Mouse (Mus musculus) retina, postnatal 1 day (tissue): ENCODE measurements around the gene Bcl3.

Experiments
- DNase-seq: peaks from one replicate; pipeline ENCODE4 v3.0.0-alpha.2; 2012

Gene Bcl3

DNA sequence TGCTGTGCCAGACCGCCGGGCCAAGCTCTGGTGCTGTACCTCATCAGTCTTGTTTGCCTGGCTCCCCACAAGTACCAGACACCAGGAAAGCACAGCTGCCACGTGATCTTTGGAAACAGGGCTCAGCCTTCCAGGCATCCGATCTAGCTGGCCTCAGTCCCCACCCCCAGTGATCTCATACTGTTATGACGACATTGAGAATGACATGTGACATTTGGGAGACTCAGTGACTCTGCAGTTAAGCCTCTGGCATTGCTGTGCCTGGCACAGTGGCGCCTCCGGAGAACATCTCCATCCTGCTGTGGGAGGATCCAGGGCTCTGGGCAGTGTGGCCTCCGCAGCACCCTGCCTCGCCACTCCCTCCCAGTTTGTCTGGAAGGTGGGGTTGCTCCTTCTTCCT is 9.3 kb upstream of the Bcl3 start:
- DNase-seq: no peak

DNA sequence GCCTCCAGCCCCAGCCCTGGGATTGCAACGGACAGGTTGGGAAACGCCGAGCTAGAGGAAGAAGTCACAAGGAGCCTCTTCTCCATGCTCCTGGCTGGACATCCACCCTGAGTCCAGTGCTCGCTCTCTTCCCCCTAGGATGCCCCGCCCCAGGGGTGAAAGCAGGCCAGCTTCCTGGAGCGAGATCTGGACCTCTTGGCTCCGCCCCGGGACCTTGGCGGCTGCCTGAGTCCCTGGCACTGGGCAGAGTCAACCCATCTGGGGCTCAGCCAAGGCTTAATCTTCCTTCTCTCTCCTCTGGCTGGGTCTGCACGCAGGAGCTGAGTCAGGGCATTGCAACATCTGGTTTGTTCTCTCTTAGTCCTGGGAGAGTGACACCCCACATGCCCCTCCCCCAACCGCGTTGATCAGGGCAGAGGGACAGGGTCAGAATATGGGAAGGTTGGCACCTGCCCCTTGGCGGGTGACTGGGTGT is 8.1 kb upstream of the Bcl3 start:
- peak; percentile 42 for DNase-seq

- DNase-seq: no peak
Measured at GRCm38 (mm10) chr7:19829694-19830093, 7.1 kb upstream of the Bcl3 start.

DNA sequence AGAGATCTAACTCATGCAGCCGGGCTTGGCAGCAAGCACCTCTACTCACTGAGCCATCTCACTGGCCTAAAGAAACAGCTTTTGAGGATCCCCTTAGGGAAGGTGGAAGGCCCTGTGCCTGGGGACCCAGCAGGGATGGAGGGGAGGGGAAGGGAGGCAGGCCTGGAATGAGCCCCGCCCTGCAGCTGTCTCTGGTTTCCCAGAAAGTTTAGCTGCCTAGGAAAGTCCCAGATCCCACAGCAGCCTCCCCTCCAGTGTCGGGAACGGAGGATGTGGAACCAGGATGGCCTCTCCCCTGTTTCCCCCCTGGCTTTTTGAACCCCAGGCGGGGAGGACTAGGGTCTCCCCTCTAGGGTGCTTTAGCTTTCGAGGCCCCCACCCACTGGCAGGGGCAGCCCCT is 4.2 kb upstream of the Bcl3 start:
- no peak for DNase-seq

GRCm38 (mm10) chr7:19824182-19824973 is 1.8 kb upstream of the Bcl3 start:
- peak; percentile 78 for DNase-seq

GRCm38 (mm10) chr7:19823256-19824181 is 949 bp upstream of the Bcl3 start:
- no peak for DNase-seq

- DNase-seq: no peak
Measured at GRCm38 (mm10) chr7:19822193-19822592, 377 bp downstream of the Bcl3 start.

DNA sequence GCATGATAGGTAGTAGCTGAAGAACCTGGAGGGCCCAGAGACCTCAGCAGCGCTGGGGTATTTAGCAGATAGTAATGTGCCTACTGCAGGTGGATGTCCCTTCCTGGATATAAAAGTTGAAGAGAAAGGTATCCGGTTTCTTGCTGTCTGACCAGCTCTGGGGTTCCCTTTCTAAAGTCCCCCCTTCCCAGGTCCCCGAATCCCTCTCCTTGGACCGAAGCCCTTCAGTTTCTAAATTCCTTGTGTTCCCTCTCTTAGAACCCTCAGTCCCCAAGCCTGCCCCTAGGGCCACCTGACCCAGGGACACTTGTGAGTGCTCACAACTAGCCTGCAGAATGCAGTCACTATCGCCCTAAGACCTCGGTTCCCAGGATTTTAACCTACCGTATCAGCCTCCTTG is 937 bp downstream of the Bcl3 start:
- no peak for DNase-seq

- DNase-seq: no peak
Measured at GRCm38 (mm10) chr7:19820347-19821048, 2.1 kb downstream of the Bcl3 start.

GRCm38 (mm10) chr7:19818875-19819274 is 3.7 kb downstream of the Bcl3 start:
- DNase-seq: no peak

- no peak for DNase-seq
Measured at GRCm38 (mm10) chr7:19818440-19818839, 4.1 kb downstream of the Bcl3 start.

DNA sequence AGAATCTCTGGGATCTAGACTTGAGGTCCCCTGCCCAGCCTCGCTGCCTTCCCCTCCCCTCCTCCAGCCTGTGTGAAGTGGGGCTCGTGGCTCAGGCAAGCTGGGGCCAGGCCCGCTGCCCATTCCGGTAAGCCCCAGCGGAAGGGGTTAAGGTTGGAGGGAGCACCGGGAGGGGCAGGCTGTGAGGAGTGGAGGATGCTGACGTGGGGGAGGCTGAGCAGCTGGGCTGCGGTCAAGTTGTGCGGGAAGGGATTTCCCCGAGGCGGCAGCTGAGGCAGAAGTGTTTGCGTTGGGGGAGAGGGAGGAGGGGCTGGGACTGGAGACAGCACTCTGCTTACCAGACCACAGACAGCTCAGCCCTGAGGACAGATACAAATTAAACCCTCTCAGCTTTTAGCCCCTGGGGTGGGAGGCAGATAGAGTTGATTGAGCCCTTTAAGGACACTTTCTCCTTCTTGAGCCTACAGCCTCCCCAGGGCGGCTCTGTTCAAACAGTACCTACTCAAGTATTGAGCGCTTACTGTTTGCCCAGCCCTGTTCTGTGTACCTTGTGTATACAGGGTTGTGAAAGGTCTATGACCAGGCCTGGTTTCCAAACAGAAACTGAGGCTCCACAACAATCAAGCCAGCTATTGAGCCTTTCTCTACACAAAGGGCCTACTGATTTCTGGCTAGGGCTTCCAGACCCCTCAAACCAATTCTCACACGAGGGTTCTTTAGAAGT is 5.0 kb downstream of the Bcl3 start:
- DNase-seq: peak; percentile 86

DNA sequence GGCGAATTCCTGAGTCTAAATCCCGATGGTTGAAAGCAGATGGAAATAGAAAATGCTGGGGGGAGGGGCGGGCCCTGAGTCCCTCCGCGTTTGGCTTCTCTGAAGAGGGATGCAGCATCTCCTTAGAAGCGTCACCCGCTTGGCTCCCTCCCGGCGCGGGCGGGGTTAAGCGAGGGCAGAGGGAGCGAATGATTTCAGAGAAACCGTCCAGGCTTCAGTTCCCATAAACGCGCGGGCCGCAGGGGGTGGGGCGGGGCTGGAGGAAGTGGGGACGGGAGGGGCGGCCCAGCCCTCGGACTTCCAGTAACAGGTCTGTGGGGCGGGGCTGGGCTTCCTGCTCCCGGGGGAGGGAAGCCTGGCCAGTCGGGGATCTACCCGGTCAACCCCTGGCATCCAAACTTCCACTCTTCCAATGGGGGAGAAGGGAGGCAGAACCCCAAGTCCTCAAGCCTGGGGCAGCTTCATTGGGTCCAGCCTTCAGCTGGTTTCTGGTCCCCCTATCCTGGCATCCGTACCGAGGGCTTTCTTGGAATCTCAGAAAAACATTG is 6.3 kb downstream of the Bcl3 start:
- DNase-seq: peak; percentile 75

DNA sequence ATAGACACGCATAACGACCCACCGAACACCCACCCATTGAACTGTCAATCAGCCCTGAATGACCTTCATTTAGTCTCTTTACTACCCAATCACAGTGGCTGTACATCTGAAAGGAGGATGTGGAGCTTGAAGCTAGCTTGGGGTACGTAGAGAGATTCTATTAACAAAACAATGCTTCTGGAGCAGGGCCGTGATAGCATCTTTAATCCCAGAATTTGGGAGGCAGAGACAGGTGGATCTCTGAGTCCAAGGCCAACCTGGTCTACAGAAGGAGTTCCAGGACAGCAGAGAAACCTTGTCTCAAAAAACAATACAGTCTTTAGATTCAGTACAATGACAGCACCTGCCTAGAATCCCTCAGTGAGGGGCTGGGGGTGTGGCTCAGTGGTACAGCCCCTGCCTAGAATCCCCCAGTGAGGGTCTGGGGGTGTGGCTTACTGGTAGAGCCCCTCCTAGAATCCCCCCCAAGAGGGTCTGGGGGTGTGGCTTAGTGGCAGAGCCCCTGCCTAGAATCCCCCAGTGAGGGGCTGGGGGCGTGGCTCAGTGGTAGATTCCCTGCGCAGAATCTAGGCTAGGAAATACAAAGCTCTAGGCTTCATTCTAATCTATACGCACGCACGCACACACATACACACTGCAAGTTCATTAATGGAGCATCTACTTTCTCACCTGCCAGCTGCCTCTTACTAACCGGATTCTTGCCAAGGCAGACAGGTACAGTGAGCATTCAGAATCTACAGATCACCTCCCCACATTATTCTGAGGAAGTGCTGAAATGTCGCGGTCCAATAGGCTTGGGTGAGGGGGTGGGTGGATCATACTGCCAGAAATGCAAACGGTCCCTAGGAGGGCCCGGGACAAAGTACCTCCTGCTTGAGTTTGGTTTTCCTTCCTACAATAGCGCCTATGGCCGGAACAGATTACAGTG is 7.0 kb downstream of the Bcl3 start:
- DNase-seq: peak; percentile 24

DNA sequence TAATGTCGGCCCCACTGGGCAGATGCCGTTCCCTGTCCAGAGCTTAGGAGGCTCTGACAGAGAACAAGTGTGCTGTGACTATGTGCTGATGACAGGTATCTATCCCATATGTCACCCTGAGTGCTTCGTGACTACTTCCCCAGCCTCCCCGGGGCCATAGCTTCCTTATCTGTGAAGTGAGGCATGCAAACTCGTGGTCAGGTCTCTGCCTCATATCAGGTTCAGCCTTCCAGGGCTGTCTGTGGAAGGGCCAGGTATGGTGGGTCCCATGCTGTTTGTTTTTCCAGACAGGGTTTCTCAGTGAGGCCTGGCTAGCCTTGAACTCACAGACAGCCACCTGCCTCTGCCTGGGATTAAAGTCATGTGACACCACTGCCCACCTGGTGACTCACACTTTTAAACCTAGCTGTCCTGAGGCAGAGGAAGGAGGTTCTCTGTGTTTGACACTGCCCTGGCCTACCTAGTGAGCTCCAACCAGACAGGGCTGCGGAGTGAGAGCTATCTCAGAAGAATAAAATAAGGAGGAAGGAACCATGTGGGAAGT is 8.9 kb downstream of the Bcl3 start:
- DNase-seq: no peak

DNA sequence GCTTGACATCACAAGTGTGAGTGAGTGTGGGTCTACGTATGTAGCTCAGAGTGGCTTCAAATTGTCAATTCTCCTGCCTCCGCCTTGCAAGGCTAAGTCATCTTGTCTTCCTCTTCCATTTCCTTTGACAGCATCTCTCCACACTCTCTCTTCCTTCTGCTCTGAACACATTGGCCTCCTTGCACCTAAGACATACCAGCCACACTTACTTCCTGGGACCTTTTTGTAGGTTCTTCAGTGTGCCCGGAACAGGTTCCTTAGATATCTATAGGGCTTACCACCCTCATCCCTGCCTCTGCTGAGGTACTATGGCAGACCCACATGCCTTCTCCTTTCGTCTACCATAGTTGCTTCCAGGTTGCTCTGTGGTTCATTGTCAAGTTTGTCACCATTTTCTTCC is 9.4 kb downstream of the Bcl3 start:
- no peak for DNase-seq

DNA sequence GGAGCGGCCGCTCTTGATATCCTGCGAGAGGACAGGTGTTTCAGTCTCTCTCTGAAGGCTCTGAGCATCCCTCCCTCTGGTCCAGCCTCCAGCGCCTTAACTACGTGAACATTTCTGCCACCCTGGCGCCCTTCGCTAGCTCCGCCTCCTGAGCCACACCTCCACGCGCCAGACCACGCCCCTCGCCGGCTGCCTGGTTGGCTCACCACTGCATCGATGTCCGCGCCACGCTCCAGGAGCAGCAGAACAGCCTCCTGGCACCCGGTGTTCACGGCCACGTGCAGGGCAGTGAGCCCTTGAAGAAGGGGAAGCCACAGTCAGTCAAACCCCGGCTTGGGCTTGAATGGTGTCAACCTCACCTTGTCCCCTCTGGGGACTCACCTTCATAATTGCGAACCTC is 11.5 kb downstream of the Bcl3 start:
- peak; percentile 67 for DNase-seq

- DNase-seq: peak; percentile 61
Measured at GRCm38 (mm10) chr7:19809369-19809768, 13.2 kb downstream of the Bcl3 start.

- DNase-seq: no peak
Measured at GRCm38 (mm10) chr7:19806356-19806969, 16.1 kb downstream of the Bcl3 start.

DNA sequence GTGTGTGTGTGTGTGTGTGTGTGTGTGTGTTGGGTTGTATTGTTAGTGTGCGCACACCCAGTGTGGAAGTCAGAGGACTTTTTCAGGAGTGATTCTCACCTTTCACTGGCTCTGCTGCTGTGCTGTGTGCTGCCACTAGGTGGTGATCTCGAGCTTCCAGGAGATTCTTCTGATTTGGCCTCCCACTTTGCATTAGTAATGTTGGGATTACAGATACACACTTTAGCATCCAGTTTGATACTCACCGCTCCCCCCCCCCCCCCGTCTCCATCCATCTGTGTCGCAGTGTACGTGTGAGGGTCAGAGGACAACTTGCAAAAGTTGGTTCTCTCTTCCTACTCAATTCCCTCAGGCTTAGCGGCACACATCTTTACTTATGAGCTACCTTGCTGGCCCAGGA is 19.6 kb downstream of the Bcl3 start:
- DNase-seq: peak; percentile 71
